Mouse (Mus musculus): ENCODE measurements around the gene Sdsl. TPM values are rescaled to one million over a fixed set of nuclear protein-coding genes. Genes with fewer than 3 reads are reported as not detected.
A peak's percentile ranks its signal among the peaks of the same experiment; 100 is the strongest.

Sdsl gene
- polyA plus RNA-seq, 1 experiment = not detected

- Histone ChIP-seq H3K4me1 (ENCODE audit: control insufficient read depth, insufficient read depth, low read length) (no peaks in the 10 kb centered on the region), H3K4me3 (ENCODE audit: insufficient read depth, low read depth, low read length) (peak overlapping the region; percentile 11; the same call in 1 of the 2 replicates), H3K27ac (ENCODE audit: insufficient read depth, low read depth, low read length) (no peak overlapping the region)
- 47% methylated on average over 4 of the region's 4 CpGs for WGBS
- TF ChIP-seq CTCF (IDR thresholded peaks at IDR 0.05; ENCODE audit: insufficient read depth, low read depth, low read length) = no peak
Observed at GRCm38 (mm10) chr5:120467026-120467425, 5.6 kb downstream of the Sdsl start.

- WGBS = 60% methylated on average over 6 of the region's 6 CpGs
- Histone ChIP-seq H3K4me1 (ENCODE audit: control insufficient read depth, insufficient read depth, low read length) (no peaks in the 10 kb centered on the region), H3K4me3 (ENCODE audit: insufficient read depth, low read depth, low read length) (no peak overlapping the region), H3K27ac (ENCODE audit: insufficient read depth, low read depth, low read length) (no peak overlapping the region)
- TF ChIP-seq POLR2A (IDR thresholded peaks at IDR 0.05; ENCODE audit: insufficient read depth, low read depth, low read length) (no peak), CTCF (IDR thresholded peaks at IDR 0.05; ENCODE audit: insufficient read depth, low read depth, low read length) (no peak)
Observed at GRCm38 (mm10) chr5:120465860-120466259, 6.8 kb downstream of the Sdsl start.

DNA sequence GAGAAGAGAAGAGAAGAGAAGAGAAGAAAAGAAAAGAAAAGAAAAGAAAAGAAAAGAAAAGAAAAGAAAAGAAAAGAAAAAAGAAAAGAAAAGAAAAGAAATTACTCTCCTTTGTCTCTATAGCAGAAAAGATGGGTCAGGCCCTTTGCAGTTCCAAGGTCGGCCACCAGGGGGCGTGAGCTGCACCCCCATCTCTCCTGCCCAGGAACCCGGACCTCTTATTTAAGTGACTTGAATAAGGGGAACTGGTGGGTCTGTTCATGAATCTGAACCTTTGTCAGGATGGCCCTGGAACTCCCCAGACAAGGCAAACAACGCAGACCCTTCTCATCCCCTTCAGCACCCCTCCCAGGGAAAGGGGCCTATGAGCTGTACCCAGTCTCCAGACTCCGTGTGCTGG lies 7.5 kb downstream of the Sdsl start:
- TF ChIP-seq POLR2A (IDR thresholded peaks at IDR 0.05; ENCODE audit: insufficient read depth, low read depth, low read length) = no peak
- TF ChIP-seq CTCF (IDR thresholded peaks at IDR 0.05; ENCODE audit: insufficient read depth, low read depth, low read length) = peak; percentile 42; the same call in 1 of the 2 replicates
- no peaks in the 10 kb centered on the region for H3K4me1 ChIP-seq (ENCODE audit: control insufficient read depth, insufficient read depth, low read length)
- 40% methylated on average over 5 of the region's 5 CpGs for WGBS
- H3K27ac ChIP-seq (ENCODE audit: insufficient read depth, low read depth, low read length) = no peak overlapping the region
- no peak overlapping the region for H3K4me3 ChIP-seq (ENCODE audit: insufficient read depth, low read depth, low read length)

GRCm38 (mm10) chr5:120464321-120464720 lies 8.3 kb downstream of the Sdsl start:
- 81% methylated on average over 4 of the region's 4 CpGs for WGBS
- TF ChIP-seq POLR2A (IDR thresholded peaks at IDR 0.05; ENCODE audit: insufficient read depth, low read depth, low read length) (no peak), CTCF (IDR thresholded peaks at IDR 0.05; ENCODE audit: insufficient read depth, low read depth, low read length) (no peak)
- Histone ChIP-seq H3K27ac (ENCODE audit: insufficient read depth, low read depth, low read length) (no peak overlapping the region), H3K4me3 (ENCODE audit: insufficient read depth, low read depth, low read length) (no peak overlapping the region), H3K4me1 (ENCODE audit: control insufficient read depth, insufficient read depth, low read length) (no peaks in the 10 kb centered on the region)

DNA sequence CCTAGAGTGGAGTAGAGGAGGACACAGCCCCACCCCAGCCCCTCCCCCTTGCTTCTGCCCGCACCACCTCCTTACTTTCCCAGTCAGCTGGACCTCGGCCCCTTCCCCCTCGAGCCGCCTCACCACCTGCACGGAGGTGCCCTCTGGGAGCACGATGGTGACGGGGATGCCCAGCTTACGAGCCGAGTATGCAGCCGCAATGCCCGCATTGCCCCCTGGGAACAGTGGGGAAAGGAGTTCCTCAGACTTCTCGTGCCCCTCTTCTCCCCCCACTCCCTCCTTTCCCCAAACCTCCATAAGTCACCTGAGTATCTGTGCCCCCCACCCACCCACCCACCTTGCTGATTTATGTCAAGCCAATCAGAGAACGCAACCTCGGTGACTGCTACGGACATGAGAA lies 10.7 kb downstream of the Sdsl start:
- no peak for TF ChIP-seq CTCF (IDR thresholded peaks at IDR 0.05; ENCODE audit: insufficient read depth, low read depth, low read length)
- TF ChIP-seq POLR2A (IDR thresholded peaks at IDR 0.05; ENCODE audit: insufficient read depth, low read depth, low read length) = no peak
- no peaks in the 10 kb centered on the region; the same call in 1 of the 2 replicates for H3K4me1 ChIP-seq (ENCODE audit: control insufficient read depth, insufficient read depth, low read length)
- H3K27ac ChIP-seq (ENCODE audit: insufficient read depth, low read depth, low read length) = no peak overlapping the region
- WGBS = 79% methylated on average over 15 of the region's 15 CpGs
- no peak overlapping the region for H3K4me3 ChIP-seq (ENCODE audit: insufficient read depth, low read depth, low read length)

DNA sequence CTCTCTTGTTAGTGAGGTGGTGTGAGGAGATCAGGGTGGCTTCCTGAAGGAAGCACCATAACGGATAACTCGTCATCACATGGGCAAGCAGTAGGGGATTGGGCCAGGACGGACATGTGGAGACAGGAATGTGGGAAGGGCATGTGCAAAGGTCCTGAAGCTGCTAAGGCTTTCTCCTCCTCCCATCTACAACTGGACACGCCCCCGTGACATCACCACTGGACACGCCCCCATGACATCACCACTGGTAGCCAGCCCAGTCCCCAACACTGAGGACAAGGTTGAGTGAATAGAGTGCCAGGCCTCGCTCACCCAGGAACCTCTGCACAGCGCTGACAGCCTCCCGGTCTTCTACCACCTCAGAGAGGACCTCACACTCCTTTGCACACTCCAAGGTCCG lies 13.5 kb downstream of the Sdsl start:
- WGBS = 80% methylated on average over 10 of the region's 10 CpGs
- Histone ChIP-seq H3K27ac (ENCODE audit: insufficient read depth, low read depth, low read length) (no peak overlapping the region), H3K4me1 (ENCODE audit: control insufficient read depth, insufficient read depth, low read length) (no peaks in the 10 kb centered on the region; the same call in 1 of the 2 replicates), H3K4me3 (ENCODE audit: insufficient read depth, low read depth, low read length) (no peak overlapping the region)
- TF ChIP-seq POLR2A (IDR thresholded peaks at IDR 0.05; ENCODE audit: insufficient read depth, low read depth, low read length) (no peak), CTCF (IDR thresholded peaks at IDR 0.05; ENCODE audit: insufficient read depth, low read depth, low read length) (no peak)

- 7% methylated on average over 9 of the region's 9 CpGs for WGBS
- peak; percentile 54 for TF ChIP-seq CTCF (IDR thresholded peaks at IDR 0.05; ENCODE audit: insufficient read depth, low read depth, low read length)
- TF ChIP-seq POLR2A (IDR thresholded peaks at IDR 0.05; ENCODE audit: insufficient read depth, low read depth, low read length) = no peak
Observed at GRCm38 (mm10) chr5:120457628-120458027, 15.0 kb downstream of the Sdsl start.

DNA sequence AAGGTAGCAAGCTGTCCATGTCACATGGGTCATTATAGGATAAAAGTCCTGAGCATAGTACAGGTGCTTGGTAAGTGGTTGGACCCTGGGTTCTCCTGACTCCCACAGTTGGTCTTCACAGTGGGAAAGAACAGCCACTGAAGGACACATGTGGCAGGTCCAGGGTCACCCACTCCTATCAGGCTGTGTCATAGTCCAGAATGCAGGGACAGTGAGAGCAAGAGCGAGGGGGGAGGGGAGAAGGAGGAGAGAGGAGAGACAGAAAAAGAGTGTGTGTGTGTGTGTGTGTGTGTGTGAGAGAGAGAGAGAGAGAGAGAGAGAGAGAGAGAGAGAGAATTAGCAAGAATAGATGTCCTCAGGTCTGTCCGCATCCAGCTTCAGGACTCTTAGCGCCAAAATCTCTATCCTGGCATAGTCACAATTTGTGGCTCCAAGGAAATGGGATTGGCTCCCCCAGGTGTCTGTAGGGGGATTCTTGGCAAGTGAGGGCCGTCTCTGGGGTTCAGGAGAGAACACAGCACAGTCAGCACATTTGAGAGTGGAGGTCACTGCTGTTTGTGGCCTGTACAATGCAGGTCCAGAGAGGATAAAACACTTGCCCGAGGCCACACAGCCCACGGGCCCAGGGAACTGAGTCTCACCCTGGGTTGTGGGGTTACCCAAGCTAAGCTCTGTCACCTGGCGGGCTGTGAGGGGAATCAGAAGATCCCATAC lies 15.6 kb downstream of the Sdsl start:
- H3K27ac ChIP-seq (ENCODE audit: insufficient read depth, low read depth, low read length) = no peak overlapping the region
- 55% methylated on average over 7 of the region's 7 CpGs for WGBS
- no peaks in the 10 kb centered on the region; the same call in 1 of the 2 replicates for H3K4me1 ChIP-seq (ENCODE audit: control insufficient read depth, insufficient read depth, low read length)
- TF ChIP-seq POLR2A (IDR thresholded peaks at IDR 0.05; ENCODE audit: insufficient read depth, low read depth, low read length) (no peak), CTCF (IDR thresholded peaks at IDR 0.05; ENCODE audit: insufficient read depth, low read depth, low read length) (no peak)
- H3K4me3 ChIP-seq (ENCODE audit: insufficient read depth, low read depth, low read length) = no peak overlapping the region

More at GRCm38 (mm10) chr5:120457628-120458027, 15.0 kb downstream of the Sdsl start:
- Histone ChIP-seq H3K4me1 (ENCODE audit: control insufficient read depth, insufficient read depth, low read length) (no peaks in the 10 kb centered on the region; the same call in 1 of the 2 replicates), H3K27ac (ENCODE audit: insufficient read depth, low read depth, low read length) (no peak overlapping the region), H3K4me3 (ENCODE audit: insufficient read depth, low read depth, low read length) (no peak overlapping the region)

GRCm38 (mm10) chr5:120456253-120456652 lies 16.4 kb downstream of the Sdsl start:
- no peak overlapping the region for H3K4me3 ChIP-seq (ENCODE audit: insufficient read depth, low read depth, low read length)
- no peak overlapping the region for H3K27ac ChIP-seq (ENCODE audit: insufficient read depth, low read depth, low read length)
- no peaks in the 10 kb centered on the region; the same call in 1 of the 2 replicates for H3K4me1 ChIP-seq (ENCODE audit: control insufficient read depth, insufficient read depth, low read length)
- WGBS = 69% methylated on average over 1 of the region's 1 CpGs
- TF ChIP-seq POLR2A (IDR thresholded peaks at IDR 0.05; ENCODE audit: insufficient read depth, low read depth, low read length) (no peak), CTCF (IDR thresholded peaks at IDR 0.05; ENCODE audit: insufficient read depth, low read depth, low read length) (no peak)

Measured in olfactory bulb, adult 2 months (tissue).